Mouse (Mus musculus) ovary, adult 10 weeks (tissue): ENCODE measurements around the gene Actn4. TPM values are rescaled to one million over a fixed set of nuclear protein-coding genes. Genes with fewer than 3 reads are reported as not detected.

Experiments
- polyA plus RNA-seq: library from polyadenylated mRNA; stranded (reverse); fragments of 350-450 nt; fragmentation: Illumina TruSeq; extraction: RNeasy Lipid Tissue Mini Kit (QIAGEN cat#74804); gene quantifications from one replicate; pipeline ENCODE4 v1.2.3, GENCODE M21; 2014

Actn4 gene
- polyA plus RNA-seq = 33.7 TPM

DNA sequence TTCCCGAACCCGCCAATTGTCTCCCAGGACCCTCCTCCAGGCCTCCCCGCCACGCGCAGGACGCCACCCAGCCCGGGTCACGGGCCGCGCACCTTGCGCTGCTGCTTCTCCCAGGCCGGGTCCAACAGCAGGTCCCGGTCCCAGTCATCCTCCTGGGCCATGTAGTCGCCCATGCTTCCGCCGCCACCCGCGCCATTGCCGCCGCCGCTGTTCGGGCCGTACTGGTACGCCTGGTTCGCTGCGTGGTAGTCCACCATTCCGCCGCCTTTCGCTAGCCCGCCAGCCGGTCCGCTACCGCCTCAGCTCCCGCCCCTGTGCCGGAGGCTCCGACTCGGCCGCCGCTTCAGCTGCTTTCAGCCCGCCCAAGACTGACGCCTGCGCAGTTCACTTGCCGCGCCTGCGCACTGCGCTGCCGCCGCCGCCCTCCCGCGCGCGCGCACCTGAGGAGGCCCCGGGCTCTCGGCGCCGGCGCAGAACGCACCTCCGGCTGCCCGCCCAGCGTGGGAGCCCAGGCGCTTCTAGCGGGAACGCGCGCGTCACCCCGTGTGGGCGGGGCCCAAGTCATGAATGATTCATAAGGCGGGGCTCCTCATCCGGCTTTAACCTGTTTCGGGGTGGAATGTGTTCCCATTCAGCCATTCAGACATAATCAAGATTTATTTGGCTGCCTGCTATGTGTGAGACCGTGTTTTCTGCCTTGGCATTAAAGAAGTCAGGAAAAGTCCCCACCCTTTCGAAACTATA, at the start of gene Actn4:
Gene Actn4, minus strand, starts transcription at position 414 of the 744 bp plus-strand sequence.

DNA sequence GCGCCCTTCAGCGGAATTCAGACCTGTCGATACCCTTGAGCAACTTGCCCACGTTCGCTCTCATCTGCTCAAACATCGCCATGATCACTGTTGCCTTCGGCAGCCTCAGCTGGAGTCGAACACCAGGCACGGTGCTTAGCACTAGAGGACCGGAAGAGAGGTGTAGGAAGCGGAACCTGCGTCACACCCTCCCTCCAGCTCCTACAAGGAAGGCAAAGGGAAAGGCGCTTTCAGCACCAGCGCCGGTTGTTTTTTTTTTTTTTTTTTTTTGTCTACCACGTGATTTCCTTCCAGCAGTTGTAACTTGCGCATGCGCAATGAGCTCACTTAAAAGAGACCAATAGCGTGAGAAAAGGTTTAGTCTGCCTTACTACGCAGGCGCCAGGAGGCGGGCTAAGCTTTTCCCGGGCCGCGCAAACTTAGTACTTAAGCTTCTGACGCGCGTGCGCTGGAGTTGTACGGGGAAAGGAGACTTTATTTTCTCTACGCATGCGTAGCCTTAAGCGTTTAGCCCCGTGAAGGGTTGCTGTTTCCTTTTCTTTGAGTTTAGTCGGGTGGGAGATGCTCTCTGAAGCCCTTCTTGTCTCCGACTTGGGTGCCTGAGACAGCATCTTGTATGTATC, 19.6 kb upstream of the Actn4 start, which contains the start of the genes Eif3k and Map4k1:
Gene Eif3k, minus strand, starts transcription at position 214 of the 623 bp plus-strand sequence.
Gene Map4k1, plus strand, starts transcription at position 400 of the 623 bp plus-strand sequence.

DNA sequence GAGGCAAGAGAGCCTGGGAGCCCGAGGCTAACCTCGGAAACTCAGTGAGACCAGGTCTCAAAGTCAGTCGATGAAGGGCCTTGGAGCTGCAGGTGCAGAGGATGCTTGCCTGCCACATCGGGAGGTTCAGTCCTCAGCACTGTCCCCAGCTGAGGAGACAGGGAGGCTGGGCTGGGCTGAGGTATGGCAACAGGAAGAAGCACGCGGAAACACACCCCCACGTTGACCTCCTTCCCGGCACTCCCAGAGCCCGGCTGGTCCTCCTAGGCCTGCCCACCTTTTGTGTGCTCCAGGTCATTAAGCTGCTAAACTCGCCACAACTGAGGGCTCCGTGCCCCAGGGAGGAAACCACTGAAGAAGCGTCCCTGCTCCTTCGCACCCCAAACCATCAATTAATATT, 80.9 kb downstream of the Actn4 start, which contains the start of gene Capn12:
Gene Capn12, plus strand, starts transcription at position 224 of the 400 bp plus-strand sequence.

DNA sequence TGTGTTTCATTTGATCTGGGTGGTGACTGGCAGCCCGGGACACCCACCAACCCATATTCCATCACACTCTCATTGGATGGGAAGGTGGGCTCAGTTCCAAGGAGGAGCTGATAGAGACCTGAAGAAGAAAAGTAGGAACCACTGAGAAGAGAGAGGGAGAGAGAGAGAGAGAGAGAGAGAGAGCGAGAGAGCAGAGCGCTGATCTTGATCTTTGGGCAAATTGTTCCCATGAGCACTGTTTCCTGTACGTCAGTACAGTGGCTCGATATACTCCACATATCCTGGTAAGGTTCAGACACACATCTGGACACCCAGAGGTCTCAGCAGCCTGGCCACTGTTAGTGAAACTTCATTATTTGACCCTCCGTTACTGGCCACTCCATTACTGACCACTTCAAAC, 98.6 kb downstream of the Actn4 start, which contains the start of gene Lgals7:
Gene Lgals7, plus strand, starts transcription at position 314 of the 400 bp plus-strand sequence.

Other genes starting within 250 kb of the Actn4 start
- 1.2 TPM for gene Fbxo17, start 245.5 kb downstream of the Actn4 start, polyA plus RNA-seq
- 19.0 TPM for gene Mrps12, start 220.5 kb downstream of the Actn4 start, polyA plus RNA-seq
- not detected for gene Sars2, start 220.3 kb downstream of the Actn4 start, polyA plus RNA-seq
- not detected for gene Ccer2, start 206.2 kb downstream of the Actn4 start, polyA plus RNA-seq
- gene Sirt2, start 195.6 kb downstream of the Actn4 start, polyA plus RNA-seq = 15.0 TPM
- not detected for gene Nfkbib, start 194.8 kb downstream of the Actn4 start, polyA plus RNA-seq
- gene Rinl, start 173.4 kb downstream of the Actn4 start, polyA plus RNA-seq = 1.2 TPM
- gene Hnrnpl, start 153.8 kb downstream of the Actn4 start, polyA plus RNA-seq = 395 TPM
- gene Ech1, start 137.1 kb downstream of the Actn4 start, polyA plus RNA-seq = 9.2 TPM
- not detected for gene Lgals4, start 128.5 kb downstream of the Actn4 start, polyA plus RNA-seq
- not detected for gene Lgals7, start 98.5 kb downstream of the Actn4 start, polyA plus RNA-seq
- gene Capn12, start 80.9 kb downstream of the Actn4 start, polyA plus RNA-seq = not detected
- 2.1 TPM for gene Eif3k, start 19.5 kb upstream of the Actn4 start, polyA plus RNA-seq
- not detected for gene Map4k1, start 19.7 kb upstream of the Actn4 start, polyA plus RNA-seq
- not detected for gene Ryr1, start 162.8 kb upstream of the Actn4 start, polyA plus RNA-seq
- gene Rasgrp4, start 172.5 kb upstream of the Actn4 start, polyA plus RNA-seq = 0.74 TPM
- gene Fam98c, start 193.9 kb upstream of the Actn4 start, polyA plus RNA-seq = 0.71 TPM
- gene Ggn, start 207.9 kb upstream of the Actn4 start, polyA plus RNA-seq = not detected
- gene Spred3, start 208.1 kb upstream of the Actn4 start, polyA plus RNA-seq = 2.3 TPM
- 58.9 TPM for gene Psmd8, start 218.4 kb upstream of the Actn4 start, polyA plus RNA-seq